Mouse (Mus musculus) erythroblast, embryonic 14.5 days (primary cell): Measurements from ENCODE around the gene Cryzl1. TPM values are rescaled to one million over a fixed set of nuclear protein-coding genes. Genes with fewer than 3 reads are reported as not detected.

Experiments
- H3K27me3 ChIP-seq: 2 replicates; pipeline ENCODE4 v1.6.1; 2012; ENCODE audit warnings: inconsistent platforms; ENCODE audit not compliant: control insufficient read depth
- H3K36me3 ChIP-seq: 2 replicates; pipeline ENCODE4 v1.6.1; 2012; ENCODE audit warnings: mild to moderate bottlenecking, inconsistent platforms; ENCODE audit not compliant: control insufficient read depth
- H3K4me1 ChIP-seq: 2 replicates; pipeline ENCODE4 v1.6.1; 2012; ENCODE audit warnings: inconsistent platforms; ENCODE audit not compliant: control insufficient read depth
- H3K4me3 ChIP-seq: replicated peaks from 2 replicates; pipeline ENCODE3; 2012; ENCODE audit warnings: moderate library complexity, mild to moderate bottlenecking, inconsistent platforms
- H3K9me3 ChIP-seq: 2 replicates; pipeline ENCODE4 v1.6.1; 2012; ENCODE audit warnings: low read length, inconsistent platforms, mixed read lengths; ENCODE audit not compliant: control insufficient read depth
- GATA1 ChIP-seq: IDR thresholded peaks from 2 replicates; pipeline ENCODE4 v1.6.1; 2012; ENCODE audit warnings: low read length, inconsistent platforms, mixed read lengths
- TAL1 ChIP-seq: IDR thresholded peaks from 3 replicates; pipeline ENCODE4 v1.6.1; 2012; ENCODE audit warnings: low read length, inconsistent platforms, mixed read lengths
- polyA plus RNA-seq: library from polyadenylated mRNA; stranded (reverse); fragments of >175 nt; gene quantifications from 2 replicates; pipeline ENCODE4 v1.2.3, GENCODE M21; 2012

Gene Cryzl1
- polyA plus RNA-seq, 1 experiment: 0.28 TPM

DNA sequence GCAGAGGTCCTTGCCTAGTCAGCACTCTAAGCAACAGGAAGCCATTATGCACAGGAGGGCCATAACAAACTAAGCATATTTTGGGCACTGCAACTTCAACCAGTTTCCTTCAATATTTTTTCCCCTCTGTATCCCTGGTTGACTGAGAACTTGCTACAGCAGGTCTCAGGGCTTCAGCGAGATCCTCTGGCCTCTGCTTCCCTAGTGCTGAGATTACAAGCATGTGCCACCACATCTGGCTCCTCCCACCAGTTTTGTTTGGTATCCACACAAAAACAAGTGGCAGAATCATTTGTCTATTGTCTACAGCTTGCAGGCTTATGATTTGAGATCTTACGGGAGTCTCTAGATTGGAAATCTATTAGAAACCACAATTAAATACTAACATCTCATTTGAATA is 83.9 kb downstream of the Cryzl1 start:
- Histone ChIP-seq H3K4me1 (peaks cover 31% of the 10 kb centered on the region), H3K36me3 (peaks cover 44% of the 10 kb centered on the region), H3K27me3 (no peaks in the 10 kb centered on the region), H3K4me3 (peak overlapping the region; percentile 5), H3K9me3 (no peaks in the 10 kb centered on the region)
- TF ChIP-seq GATA1 (no peak), TAL1 (no peak)

- H3K27me3 ChIP-seq: no peaks in the 10 kb centered on the region
- H3K36me3 ChIP-seq: peaks cover 86% of the 10 kb centered on the region
- peaks cover 16% of the 10 kb centered on the region for H3K4me1 ChIP-seq
- TF ChIP-seq TAL1: no peak
- TF ChIP-seq GATA1: no peak
- H3K9me3 ChIP-seq: no peaks in the 10 kb centered on the region
- no peak overlapping the region for H3K4me3 ChIP-seq
Measured at GRCm38 (mm10) chr16:91640171-91640570, 88.6 kb downstream of the Cryzl1 start.

DNA sequence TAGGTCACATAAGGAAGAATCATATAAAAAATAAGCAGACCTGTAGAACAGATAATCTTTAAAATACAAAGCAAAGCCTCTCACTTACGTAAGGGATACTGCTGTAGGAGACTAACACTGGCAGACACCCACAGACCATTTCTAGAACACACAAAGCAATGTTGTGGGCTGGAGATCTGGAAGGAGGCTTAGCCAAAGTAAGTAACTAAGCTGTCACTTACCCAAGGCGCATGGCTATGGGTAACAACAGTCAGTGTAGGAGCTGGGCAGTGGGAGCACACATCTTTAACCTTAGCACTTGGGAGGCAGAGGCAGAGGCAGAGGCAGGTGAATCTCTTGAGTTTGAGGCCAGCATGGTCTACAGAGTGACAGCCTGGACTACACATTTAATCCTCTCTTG is 89.1 kb downstream of the Cryzl1 start:
- Histone ChIP-seq H3K4me1 (peaks cover 13% of the 10 kb centered on the region), H3K36me3 (peaks cover 88% of the 10 kb centered on the region)
- TF ChIP-seq TAL1: no peak
- no peak for TF ChIP-seq GATA1

More for the DNA sequence above, 89.1 kb downstream of the Cryzl1 start:
- H3K9me3 ChIP-seq: no peaks in the 10 kb centered on the region
- no peaks in the 10 kb centered on the region for H3K27me3 ChIP-seq
- H3K4me3 ChIP-seq: no peak overlapping the region

Other genes with a start within 250 kb of the Cryzl1 start
- gene Ifnar1, start 243.7 kb downstream of the Cryzl1 start, polyA plus RNA-seq: 0.82 and 1.0 TPM in 2 replicates
- gene Ifngr2, start 181.9 kb downstream of the Cryzl1 start, polyA plus RNA-seq: 0.28 and 0.29 TPM in 2 replicates
- gene Tmem50b, start 131.2 kb downstream of the Cryzl1 start, polyA plus RNA-seq: 0.02 TPM in 1 of 2 replicates, not detected in the other
- gene Dnajc28, start 109.9 kb downstream of the Cryzl1 start, polyA plus RNA-seq: 0.19 and 0.23 TPM in 2 replicates
- 25.0 and 27.4 TPM in 2 replicates for gene Gart, start 82.0 kb downstream of the Cryzl1 start, polyA plus RNA-seq
- 3.8 and 4.7 TPM in 2 replicates for gene Son, start 81.5 kb downstream of the Cryzl1 start, polyA plus RNA-seq
- 6.7 and 6.9 TPM in 2 replicates for gene Donson, start 40.2 kb downstream of the Cryzl1 start, polyA plus RNA-seq
- 31.5 and 32.6 TPM in 2 replicates for gene Itsn1, start 306 bp upstream of the Cryzl1 start, polyA plus RNA-seq